Mouse (Mus musculus) layer of hippocampus, adult 2 months (tissue): ENCODE data around the gene Spns3. TPM values are rescaled to one million over a fixed set of nuclear protein-coding genes. Genes with fewer than 3 reads are reported as not detected.

ENCODE experiments used
- DNase-seq, 2 experiments: peaks; one replicate each; pipeline ENCODE4 v3.0.0; 2022; ENCODE audit warnings: low spot score in 2 of 2
- H3K27ac ChIP-seq: fragments of 200-600 bp; 2 replicates; pipeline ENCODE4 v1.8.1; 2022
- H3K4me3 ChIP-seq: fragments of 200-600 bp; 2 replicates; pipeline ENCODE4 v1.8.1; 2022; ENCODE audit warnings: mild to moderate bottlenecking
- CTCF ChIP-seq: fragments of 200-600 bp; conservative IDR thresholded peaks from 2 replicates; pipeline ENCODE4 v1.8.1; 2022; ENCODE audit warnings: antibody characterized with exemption, mild to moderate bottlenecking, moderate library complexity
- long read RNA-seq, 2 experiments: library from polyadenylated mRNA; stranded (forward); transcript quantifications; one replicate each; pipeline ENCODE4 v2.0.0; 2021; ENCODE audit warnings: borderline mapping rate in 2 of 2
- total RNA-seq, 2 experiments: library from RNA; stranded (reverse); gene quantifications; 2 replicates each; pipeline ENCODE4 v1.2.3; 2021

The Spns3 gene
- under 1 TPM; 0.13 to 0.47 TPM for total RNA-seq
- long read RNA-seq, experiment 1 = 0 reads
- long read RNA-seq, experiment 2 = 0 reads

GRCm38 (mm10) chr11:72550134-72550988, at the start of gene Spns3:
Gene Spns3 (minus strand): TSS chr11:72550506.
- no peak for TF ChIP-seq CTCF
- no peak for DNase-seq
- Histone ChIP-seq H3K27ac (no peak within 1 kb of the TSS), H3K4me3 (no peak within 1 kb of the TSS)

DNA sequence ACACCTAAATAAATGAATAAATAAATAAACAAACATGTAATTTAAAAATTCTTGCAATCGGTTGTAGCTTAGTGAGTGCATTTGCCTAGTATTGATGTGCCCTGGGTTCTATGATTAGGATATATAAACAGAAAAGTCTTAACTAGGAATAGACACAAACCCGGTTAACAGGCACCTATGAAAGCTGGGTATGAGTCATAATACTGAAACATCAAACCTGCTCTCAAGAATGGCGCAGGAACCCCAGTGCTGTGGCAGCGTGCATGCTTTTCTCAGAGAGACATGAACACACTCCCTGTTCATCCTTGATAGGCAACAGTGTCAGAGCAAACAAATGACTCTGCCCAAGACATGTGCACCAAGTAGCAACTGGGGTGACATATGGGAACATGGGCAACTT, 47.5 kb upstream of the Spns3 start:
- no peak for TF ChIP-seq CTCF
- H3K27ac ChIP-seq = no peak overlapping the region
- DNase-seq = no peak
- H3K4me3 ChIP-seq = no peak overlapping the region

DNA sequence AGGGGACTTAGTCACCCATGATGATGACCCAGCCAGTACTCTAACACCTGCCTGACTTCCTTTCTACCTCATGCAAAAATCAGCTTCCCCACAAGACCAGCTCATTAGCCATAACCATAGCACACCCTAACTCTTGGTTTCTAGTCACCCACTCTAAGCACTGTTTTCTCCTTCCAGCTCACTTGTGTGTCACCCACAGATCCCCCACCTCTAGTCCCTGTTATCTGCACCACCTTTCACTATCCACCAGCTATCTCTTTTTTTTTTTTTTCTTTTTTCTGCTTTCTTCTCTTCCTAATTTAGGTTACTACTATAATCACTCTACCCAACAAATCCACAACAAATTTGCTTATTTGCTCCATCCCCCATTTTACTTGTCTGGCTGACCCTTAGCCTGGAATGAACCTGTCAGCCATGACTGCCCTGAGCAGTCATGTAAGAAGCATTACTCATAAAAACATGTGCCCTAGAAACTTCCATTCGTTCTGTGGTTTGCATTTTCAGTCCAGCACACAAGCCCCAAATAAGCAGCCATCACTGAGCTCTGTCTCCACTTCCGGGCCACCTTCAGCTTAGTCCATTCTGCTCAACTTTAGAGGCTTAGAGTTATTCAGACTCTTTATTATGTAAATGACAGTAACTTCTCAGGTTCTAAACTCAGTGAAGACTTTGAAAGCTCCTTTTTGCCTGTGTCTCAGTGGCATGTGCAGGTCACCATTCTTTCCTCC, 44.9 kb upstream of the Spns3 start:
- no peak for DNase-seq
- no peak overlapping the region for H3K27ac ChIP-seq
- no peak overlapping the region for H3K4me3 ChIP-seq
- no peak for TF ChIP-seq CTCF

- H3K27ac ChIP-seq = no peak overlapping the region
These were observed 37.4 kb upstream of the Spns3 start for GRCm38 (mm10) chr11:72587537-72588233.

GRCm38 (mm10) chr11:72586570-72586969, 36.3 kb upstream of the Spns3 start:
- H3K27ac ChIP-seq = no peak overlapping the region

More at GRCm38 (mm10) chr11:72587537-72588233, 37.4 kb upstream of the Spns3 start:
- H3K4me3 ChIP-seq = no peak overlapping the region
- no peak for DNase-seq
- no peak for TF ChIP-seq CTCF

GRCm38 (mm10) chr11:72583092-72583491, 32.8 kb upstream of the Spns3 start:
- Histone ChIP-seq H3K4me3 (no peak overlapping the region), H3K27ac (no peak overlapping the region)
- DNase-seq = no peak
- no peak for TF ChIP-seq CTCF

More at GRCm38 (mm10) chr11:72586570-72586969, 36.3 kb upstream of the Spns3 start:
- no peak for DNase-seq
- no peak overlapping the region for H3K4me3 ChIP-seq
- TF ChIP-seq CTCF = no peak

- no peak for TF ChIP-seq CTCF
- no peak for DNase-seq
- H3K27ac ChIP-seq = no peak overlapping the region
- H3K4me3 ChIP-seq = no peak overlapping the region
These were observed 32.1 kb upstream of the Spns3 start for GRCm38 (mm10) chr11:72582448-72582705.

GRCm38 (mm10) chr11:72581609-72582447, 31.5 kb upstream of the Spns3 start:
- no peak for TF ChIP-seq CTCF
- no peak overlapping the region for H3K27ac ChIP-seq
- no peak overlapping the region for H3K4me3 ChIP-seq
- no peak for DNase-seq

GRCm38 (mm10) chr11:72578471-72578870, 28.2 kb upstream of the Spns3 start:
- Histone ChIP-seq H3K4me3 (no peak overlapping the region), H3K27ac (no peak overlapping the region)
- no peak for DNase-seq
- TF ChIP-seq CTCF = no peak

DNA sequence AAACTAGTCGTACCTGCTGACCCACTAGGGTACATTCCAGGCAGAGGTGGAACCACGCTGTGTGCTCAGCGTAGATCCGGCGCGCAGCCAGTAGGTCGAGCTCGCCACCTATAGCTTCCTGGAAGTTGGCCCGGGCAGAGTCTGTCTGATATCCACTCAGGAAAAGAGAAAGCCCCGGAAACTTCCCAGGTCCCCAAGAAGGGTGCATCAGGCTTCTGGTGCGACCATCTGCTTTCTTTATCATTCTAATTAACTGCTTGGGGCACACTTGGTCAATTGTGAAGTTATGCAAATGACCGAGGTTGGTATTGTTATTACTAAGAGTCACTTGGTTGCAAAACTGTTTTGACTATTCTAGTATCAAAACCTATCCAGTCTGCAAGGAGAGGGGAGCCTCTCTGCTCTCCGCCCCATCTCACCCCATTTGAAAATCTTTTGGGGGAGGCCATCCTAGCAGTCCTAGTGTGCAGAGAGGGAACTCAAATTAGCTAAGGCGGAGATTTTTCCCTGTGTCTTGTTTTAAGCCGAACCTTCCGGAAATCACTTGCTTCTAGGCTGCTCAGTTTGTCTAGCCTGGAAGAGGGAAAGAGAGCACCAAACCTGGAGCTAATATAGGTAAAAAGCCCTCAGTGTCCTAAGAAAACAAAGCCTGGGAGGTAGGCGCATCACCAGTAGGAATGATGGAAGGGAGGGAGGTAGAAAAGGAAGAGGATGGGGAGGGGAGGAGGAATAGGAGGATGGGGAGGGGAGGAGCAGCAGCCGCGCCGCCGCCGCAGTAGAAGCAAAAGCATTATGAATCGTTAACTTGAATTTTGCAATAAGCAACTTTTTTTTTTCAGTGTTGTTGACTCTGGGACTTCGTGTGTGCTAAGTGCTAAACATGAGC, 26.4 kb upstream of the Spns3 start:
- peak overlapping the region; percentile 74 for H3K27ac ChIP-seq

DNA sequence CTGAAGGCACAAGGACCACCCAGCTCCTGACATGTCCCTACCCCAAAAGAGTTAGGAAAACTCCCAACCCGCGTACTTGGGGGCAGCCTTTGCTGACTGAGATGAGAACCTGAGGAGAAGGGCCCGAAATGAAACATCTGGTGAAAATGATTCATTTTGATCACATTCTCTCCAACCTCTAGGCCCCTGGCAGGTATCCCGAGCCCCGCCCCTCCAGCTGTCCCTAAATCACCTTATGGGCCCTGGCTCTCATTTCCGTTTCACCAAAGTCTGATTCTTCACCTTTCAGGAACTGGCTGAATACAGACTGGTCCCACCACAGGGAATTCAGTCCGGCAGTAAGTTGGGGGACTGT, 25.8 kb upstream of the Spns3 start:
- H3K27ac ChIP-seq = no peak overlapping the region

More for the DNA sequence above, 26.4 kb upstream of the Spns3 start:
- TF ChIP-seq CTCF = peak; percentile 29
- no peak for DNase-seq
- H3K4me3 ChIP-seq = peak overlapping the region; percentile 59

More for the DNA sequence above, 25.8 kb upstream of the Spns3 start:
- peak overlapping the region; percentile 59 for H3K4me3 ChIP-seq
- TF ChIP-seq CTCF = no peak
- DNase-seq = no peak
